Mouse (Mus musculus) heart, adult 2 months (tissue): Measurements from ENCODE around the gene Cybc1.

Experiments
- EP300 ChIP-seq: fragments of 200-500 bp; IDR thresholded peaks from 2 replicates; pipeline ENCODE4 v1.6.1; 2011; ENCODE audit warnings: low read depth, low read length, control low read depth; ENCODE audit not compliant: insufficient read depth
- POLR2A ChIP-seq: fragments of 200-500 bp; IDR thresholded peaks from 2 replicates; pipeline ENCODE4 v1.6.1; 2011; ENCODE audit warnings: mild to moderate bottlenecking, low read depth, low read length, control low read depth; ENCODE audit not compliant: insufficient read depth

DNA sequence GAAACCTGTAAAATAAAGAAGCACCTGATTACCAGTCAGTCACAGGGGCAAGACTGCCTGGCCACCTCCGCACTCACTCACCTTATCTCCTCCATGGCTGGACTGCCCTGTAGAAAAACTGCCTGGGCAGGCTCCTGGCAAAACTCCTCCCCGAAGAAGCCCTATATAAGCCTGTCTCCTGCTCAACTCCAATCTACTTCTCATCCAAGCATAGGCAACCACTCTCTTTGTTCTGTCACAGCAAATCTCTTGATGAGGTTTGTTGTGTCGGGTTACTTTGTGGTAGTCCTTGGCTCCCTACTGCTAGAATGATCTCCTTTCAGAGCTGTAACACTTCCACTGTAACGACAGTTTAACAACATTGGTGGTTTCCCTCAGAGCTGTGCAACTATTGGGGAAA is 3.6 kb upstream of the Cybc1 start:
- TF ChIP-seq EP300, result no peak
- no peak for TF ChIP-seq POLR2A
